Mouse (Mus musculus) adipose tissue, adult 10 weeks (tissue): ENCODE results near the gene Abi3. TPM values are rescaled to one million over a fixed set of nuclear protein-coding genes. Genes with fewer than 3 reads are reported as not detected.

Source experiments
- polyA plus RNA-seq: library from polyadenylated mRNA; stranded (reverse); fragments of 350-450 nt; fragmentation: Illumina TruSeq; extraction: RNeasy Lipid Tissue Mini Kit (QIAGEN cat#74804); gene quantifications from one replicate; pipeline ENCODE4 v1.2.3, GENCODE M21; 2014; ENCODE audit warnings: low read depth, low replicate concordance

Gene Abi3
- 4.9 TPM for polyA plus RNA-seq

GRCm38 (mm10) chr11:95842074-95842681 lies at the start of gene Abi3:
Gene Abi3 (minus strand): TSS chr11:95842476.

GRCm38 (mm10) chr11:95837059-95837458 lies 5.2 kb downstream of the Abi3 start, which contains the start of gene Gngt2:
Gene Gngt2 (plus strand): TSS chr11:95837216.

GRCm38 (mm10) chr11:95824071-95824876 lies 18.0 kb downstream of the Abi3 start, which contains the start of gene Phospho1:
Gene Phospho1 (plus strand): TSS chr11:95824499.

Other genes starting within 250 kb of the Abi3 start
- 161 TPM for gene Phb, start 175.5 kb downstream of the Abi3 start, polyA plus RNA-seq
- 15.8 TPM for gene Zfp652, start 129.8 kb downstream of the Abi3 start, polyA plus RNA-seq
- gene B130006D01Rik, start 118.9 kb downstream of the Abi3 start, polyA plus RNA-seq: not detected
- 14.7 TPM for gene Phospho1, start 18.0 kb downstream of the Abi3 start, polyA plus RNA-seq
- gene Gngt2, start 5.3 kb downstream of the Abi3 start, polyA plus RNA-seq: 15.3 TPM
- gene B4galnt2, start 72.4 kb upstream of the Abi3 start, polyA plus RNA-seq: 31.1 TPM
- 0.46 TPM for gene Igf2bp1, start 163.5 kb upstream of the Abi3 start, polyA plus RNA-seq
- gene Gip, start 182.1 kb upstream of the Abi3 start, polyA plus RNA-seq: not detected
- 81.1 TPM for gene Snf8, start 192.4 kb upstream of the Abi3 start, polyA plus RNA-seq
- 99.9 TPM for gene Ube2z, start 222.9 kb upstream of the Abi3 start, polyA plus RNA-seq
- gene Atp5g1, start 233.2 kb upstream of the Abi3 start, polyA plus RNA-seq: 395 TPM